Comparison of ENCODE assay signal across 12 mouse cellular contexts in genomic region chr17:47566133-47566532, GRCm38 (mm10). TPM values are rescaled to one million over a fixed set of nuclear protein-coding genes. Genes with fewer than 3 reads are reported as not detected.
DNase-seq lines count a peak whose midpoint lies in the region; ATAC-seq and TF ChIP-seq lines count a peak whose summit lies in the region.
"Had no signal": no experiment of that assay in that cellular context is flagged by ENCODE, and none has a peak within 500 bp of the region (broad histone marks: within the 10 kb centered on the region; RNA-seq: fewer than 3 reads in every experiment).

No protein-coding gene starts in this region.

- 34% methylated on average over 2 of the region's 2 CpGs for WGBS in liver, embryonic 12.5 days (ENCODE audit: insufficient replicate concordance)
- 4% methylated on average over 2 of the region's 2 CpGs for WGBS in hindbrain, embryonic 16.5 days

- DNase-seq in liver (no peak), ES-E14 (ENCODE audit: low read depth, low spot score) (peak; percentile 61)
- peak; percentile 58 for DNase-seq in brain, embryonic 14.5 days (ENCODE audit: low read depth)
- no peak for DNase-seq in B cell, adult 2 months
- no peak for DNase-seq in adrenal gland, postnatal 4 days (ENCODE audit: low spot score in 2 of 2)
- DNase-seq: cerebellum, adult 9-10 months; right cerebral cortex, adult 18-20 months; thymus, adult 2 months had no signal

- H3K36me3 ChIP-seq in liver, embryonic 12.5 days = no peaks in the 10 kb centered on the region
- H3K36me3 ChIP-seq in ES-E14 (ENCODE audit: control insufficient read depth, insufficient read depth, low read length, poor library complexity, severe bottlenecking) = no peaks in the 10 kb centered on the region
- H3K36me3 ChIP-seq in hindbrain, embryonic 16.5 days (ENCODE audit: control insufficient read depth, insufficient read depth, low read length) = no peaks in the 10 kb centered on the region
- H3K36me3 ChIP-seq: intestine, embryonic 15.5 days had no signal

- ATAC-seq in liver, embryonic 12.5 days = no peak
- 0 out of 2 replicates have a peak, but pooled peaks have one; percentile 37 for ATAC-seq in hindbrain, embryonic 16.5 days
- ATAC-seq: intestine, embryonic 15.5 days had no signal

- TF ChIP-seq CTCF in brain, embryonic 14.5 days (IDR thresholded peaks at IDR 0.05; ENCODE audit: borderline replicate concordance, extremely low read depth, insufficient read depth, insufficient read length) = no peak

- H3K9me3 ChIP-seq in liver, embryonic 12.5 days (replicated peaks) = no peaks in the 10 kb centered on the region
- no peaks in the 10 kb centered on the region for H3K9me3 ChIP-seq in ES-E14 (ENCODE audit: control insufficient read depth, insufficient read depth, low read depth, low read length)
- no peaks in the 10 kb centered on the region for H3K9me3 ChIP-seq in hindbrain, embryonic 16.5 days (ENCODE audit: control insufficient read depth, low read length)
- H3K9me3 ChIP-seq: intestine, embryonic 15.5 days had no signal

- no peaks in the 10 kb centered on the region for H3K27me3 ChIP-seq in liver, embryonic 12.5 days (replicated peaks)
- H3K27me3 ChIP-seq in hindbrain, embryonic 16.5 days (replicated peaks; ENCODE audit: control insufficient read depth, insufficient read depth, low read length) = no peaks in the 10 kb centered on the region
- H3K27me3 ChIP-seq: intestine, embryonic 15.5 days had no signal

- no peak overlapping the region for H3K4me2 ChIP-seq in liver, embryonic 12.5 days
- no peak overlapping the region for H3K4me2 ChIP-seq in hindbrain, embryonic 16.5 days (ENCODE audit: low read length)
- H3K4me2 ChIP-seq: intestine, embryonic 15.5 days had no signal

- no peak for TF ChIP-seq POLR2A in brain, embryonic 14.5 days (IDR thresholded peaks at IDR 0.05; ENCODE audit: borderline replicate concordance, extremely low read depth, insufficient read depth, insufficient read length, poor library complexity, severe bottlenecking)

- H3K9ac ChIP-seq in liver, embryonic 12.5 days = no peak overlapping the region
- no peak overlapping the region; the same call in 1 of the 2 replicates for H3K9ac ChIP-seq in ES-E14 (ENCODE audit: insufficient read depth, low read depth, low read length, poor library complexity, severe bottlenecking)
- H3K9ac ChIP-seq in hindbrain, embryonic 16.5 days (ENCODE audit: low read depth, low read length) = no peak overlapping the region; the same call in 1 of the 2 replicates
- H3K9ac ChIP-seq: intestine, embryonic 15.5 days; liver, embryonic 14.5 days had no signal

- peak overlapping the region; percentile 42; the same call in 1 of the 2 replicates for H3K27ac ChIP-seq in liver, embryonic 12.5 days
- H3K27ac ChIP-seq in ES-E14 (ENCODE audit: insufficient read depth, low read depth, low read length, poor library complexity, severe bottlenecking) = peak overlapping the region; percentile 44; the same call in 1 of the 2 replicates
- H3K27ac ChIP-seq in hindbrain, embryonic 16.5 days (ENCODE audit: low read depth, low read length) = no peak overlapping the region
- H3K27ac ChIP-seq: intestine, embryonic 15.5 days had no signal

- peaks cover 68% of the 10 kb centered on the region for H3K4me1 ChIP-seq in liver, embryonic 12.5 days
- peaks cover 5 to 20% of the 10 kb centered on the region in 2 experiments for H3K4me1 ChIP-seq in ES-E14 (ENCODE audit: control insufficient read depth in 2 of 2, insufficient read depth in 2 of 2, low read length in 2 of 2, poor library complexity in 1 of 2)
- no peaks in the 10 kb centered on the region for H3K4me1 ChIP-seq in hindbrain, embryonic 16.5 days (ENCODE audit: control insufficient read depth, insufficient read depth, low read depth, low read length)
- H3K4me1 ChIP-seq: intestine, embryonic 15.5 days had no signal

- in situ Hi-C loops in ES-E14 (cut with MboI; ENCODE audit: low sequenced_read_pairs in 2 of 2, unreplicated experiment in 2 of 2) = no loop called here

- no peak overlapping the region for H3K4me3 ChIP-seq in liver, embryonic 12.5 days
- no peak overlapping the region for H3K4me3 ChIP-seq in ES-E14 (ENCODE audit: insufficient read depth in 1 of 2, low read depth in 1 of 2, low read length in 2 of 2, poor library complexity in 1 of 2, severe bottlenecking in 1 of 2)
- no peak overlapping the region for H3K4me3 ChIP-seq in hindbrain, embryonic 16.5 days (ENCODE audit: low read length)
- H3K4me3 ChIP-seq: intestine, embryonic 15.5 days had no signal

TF ChIP-seq in ES-E14, 5 proteins besides CTCF, POLR2A, EP300 and RAD21:
- TF ChIP-seq ZNF384 (IDR thresholded peaks at IDR 0.05; ENCODE audit: low read depth, low read length) (no peak), CHD2 (IDR thresholded peaks at IDR 0.05; ENCODE audit: low read depth, low read length) (no peak)

RNA-seq across cellular contexts. Expression of gene Bysl, which starts 45.2 kb away (rescaled TPM):
- 34.6 and 35.2 TPM in 2 replicates for polyA plus RNA-seq in liver, embryonic 12.5 days (2016; fragmentation: Nextera tagmentation; extraction: Ambion mirVana)
- total RNA-seq in ES-E14 (2012; rRNA removed) = 51.5 and 51.8 TPM in 2 replicates
- polyA plus RNA-seq in brain, embryonic 14.5 days (2012; rRNA removed) = 27.1 and 31.1 TPM in 2 replicates
- polyA plus RNA-seq in hindbrain, embryonic 16.5 days (2015; fragmentation: Nextera tagmentation; extraction: Ambion mirVana) = 35.5 and 37.8 TPM in 2 replicates
- 10 to 100 TPM; 12.5 to 14.3 TPM for total RNA-seq in adrenal gland, postnatal 4 days (2021)

RNA-seq across cellular contexts. Expression of gene Med20, which starts 45.2 kb away (rescaled TPM):
- polyA plus RNA-seq in liver, embryonic 12.5 days (2016; fragmentation: Nextera tagmentation; extraction: Ambion mirVana) = 31.2 and 32.6 TPM in 2 replicates
- 43.4 and 46.1 TPM in 2 replicates for total RNA-seq in ES-E14 (2012; rRNA removed)
- 43.1 and 59.0 TPM in 2 replicates for polyA plus RNA-seq in brain, embryonic 14.5 days (2012; rRNA removed)
- 43.7 and 45.3 TPM in 2 replicates for polyA plus RNA-seq in hindbrain, embryonic 16.5 days (2015; fragmentation: Nextera tagmentation; extraction: Ambion mirVana)
- total RNA-seq in adrenal gland, postnatal 4 days (2021) = 10 to 100 TPM; 40.4 to 40.8 TPM

RNA-seq across cellular contexts. Expression of gene Gm20517, which starts 45.3 kb away (rescaled TPM):
- 2.3 and 2.7 TPM in 2 replicates for polyA plus RNA-seq in liver, embryonic 12.5 days (2016; fragmentation: Nextera tagmentation; extraction: Ambion mirVana)
- total RNA-seq in ES-E14 (2012; rRNA removed) = 4.9 and 5.4 TPM in 2 replicates
- 1.7 and 2.6 TPM in 2 replicates for polyA plus RNA-seq in brain, embryonic 14.5 days (2012; rRNA removed)
- polyA plus RNA-seq in hindbrain, embryonic 16.5 days (2015; fragmentation: Nextera tagmentation; extraction: Ambion mirVana) = 1.7 and 1.9 TPM in 2 replicates
- 1 to 10 TPM; 4.1 to 4.8 TPM for total RNA-seq in adrenal gland, postnatal 4 days (2021)

Comparison
In these comparisons a context has a peak if more than half of its experiments do, and no peak if none do; other contexts are left out.
1. DNase-seq: peak in ES-E14 (single experiment) and brain, embryonic 14.5 days (single experiment); none in liver (single experiment), B cell, adult 2 months (0 of 2) and adrenal gland, postnatal 4 days (0 of 2).